Mouse (Mus musculus): ENCODE data around the gene Sbno2.

The Sbno2 gene

GRCm38 (mm10) chr10:80087483-80087882 is 17.9 kb downstream of the Sbno2 start:
- no peak for DNase-seq

GRCm38 (mm10) chr10:80086847-80087246 is 18.5 kb downstream of the Sbno2 start:
- peak; percentile 66 to 76 for DNase-seq

DNA sequence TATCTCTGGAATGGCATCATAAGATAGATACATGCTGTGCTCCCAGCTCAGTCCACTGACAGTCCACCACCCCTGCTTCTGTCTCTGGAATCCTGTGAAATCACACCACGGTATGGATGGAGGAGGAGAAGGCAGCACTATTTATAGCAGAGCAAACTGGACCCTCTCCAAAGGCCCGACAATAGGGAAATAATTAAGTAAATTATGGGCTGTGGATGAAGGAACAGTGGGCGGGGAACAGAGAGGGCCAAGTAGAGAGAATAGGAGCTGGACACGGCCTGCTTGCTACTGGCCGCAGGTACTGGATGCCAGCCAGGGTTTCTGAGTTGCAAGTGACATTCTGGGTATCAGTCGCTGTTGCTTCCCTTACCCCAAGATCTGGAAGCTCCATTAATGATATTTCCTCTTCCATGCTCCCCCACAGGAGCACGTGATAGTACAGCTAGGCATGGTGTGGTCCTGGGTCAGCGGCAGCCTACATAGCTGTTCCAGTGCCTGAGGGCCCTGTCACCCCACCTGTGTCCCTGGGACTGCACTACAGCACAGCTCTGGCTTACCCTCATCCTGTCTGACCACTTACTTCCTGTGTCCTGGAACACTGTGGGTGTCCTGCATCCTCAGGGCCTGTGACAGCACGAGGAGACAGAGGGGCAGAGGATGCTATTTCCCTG is 20.4 kb downstream of the Sbno2 start:
- DNase-seq = peak; percentile 73 to 83

DNA sequence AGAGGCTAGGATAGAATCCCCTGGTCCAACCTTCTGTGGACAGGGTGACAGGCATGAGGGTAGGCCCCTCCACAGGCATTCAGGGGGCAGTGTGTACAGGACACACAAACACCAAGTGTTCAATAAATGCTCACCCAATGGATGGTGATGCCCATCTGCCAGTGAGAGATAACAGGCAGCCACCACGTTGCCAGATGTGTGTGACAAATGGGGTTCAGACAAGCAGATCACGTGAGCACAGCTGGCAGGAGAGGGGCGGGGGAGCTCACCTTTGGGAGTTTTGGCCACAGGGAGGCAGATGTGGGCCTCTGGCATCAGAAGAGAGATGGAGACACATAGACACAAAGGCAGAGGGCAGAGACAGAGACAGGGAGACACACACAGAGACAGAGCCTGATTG is 24.3 kb downstream of the Sbno2 start:
- no peak for DNase-seq

GRCm38 (mm10) chr10:80080396-80081070 is 24.8 kb downstream of the Sbno2 start:
- DNase-seq = no peak

GRCm38 (mm10) chr10:80078366-80078765 is 27.0 kb downstream of the Sbno2 start:
- DNase-seq = no peak

GRCm38 (mm10) chr10:80077312-80077711 is 28.1 kb downstream of the Sbno2 start:
- DNase-seq = no peak

- no peak for DNase-seq
These were observed 29.0 kb downstream of the Sbno2 start for GRCm38 (mm10) chr10:80076386-80076785.

GRCm38 (mm10) chr10:80075924-80076323 is 29.4 kb downstream of the Sbno2 start:
- DNase-seq = no peak

DNA sequence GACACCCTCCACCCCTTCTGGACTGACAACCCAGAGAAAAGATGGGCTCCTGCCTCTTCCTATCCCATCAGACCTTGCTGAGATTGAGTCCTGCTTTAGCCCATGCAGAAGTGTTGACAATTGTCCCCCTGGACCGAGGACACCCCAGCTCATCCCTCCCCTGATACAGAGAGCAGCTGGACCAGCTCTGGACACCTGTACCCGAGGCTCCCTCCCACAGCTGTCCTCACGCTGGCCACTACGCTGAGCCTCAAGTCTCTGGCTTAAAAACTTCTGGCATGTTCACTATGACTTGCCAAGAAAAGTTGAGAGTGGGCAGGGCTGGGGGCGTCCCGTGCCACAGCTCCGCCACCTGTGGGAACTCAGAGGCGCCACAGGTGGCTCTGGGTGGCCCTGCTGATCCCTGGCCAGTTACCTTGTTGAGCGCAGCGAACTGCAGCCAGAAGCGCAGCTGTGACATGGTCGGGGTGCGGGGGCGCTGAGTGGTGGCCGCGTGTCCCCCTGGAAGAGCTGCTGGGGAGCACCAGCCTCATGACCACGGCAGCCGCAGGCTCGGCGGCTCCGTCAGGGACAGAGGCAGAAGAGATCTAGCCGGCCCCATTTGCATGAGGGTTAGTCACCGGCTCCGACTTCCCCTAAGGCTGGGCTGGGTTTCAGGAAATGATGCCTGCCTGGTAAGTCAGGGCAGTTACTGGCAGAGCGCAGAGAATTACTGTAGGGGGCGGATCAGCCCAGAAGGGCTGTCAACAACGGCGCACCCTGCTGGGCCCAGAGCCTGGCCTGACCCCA is 30.4 kb downstream of the Sbno2 start:
- DNase-seq = peak; percentile 87 to 90

GRCm38 (mm10) chr10:80072623-80073489 is 32.5 kb downstream of the Sbno2 start:
- DNase-seq = no peak

DNA sequence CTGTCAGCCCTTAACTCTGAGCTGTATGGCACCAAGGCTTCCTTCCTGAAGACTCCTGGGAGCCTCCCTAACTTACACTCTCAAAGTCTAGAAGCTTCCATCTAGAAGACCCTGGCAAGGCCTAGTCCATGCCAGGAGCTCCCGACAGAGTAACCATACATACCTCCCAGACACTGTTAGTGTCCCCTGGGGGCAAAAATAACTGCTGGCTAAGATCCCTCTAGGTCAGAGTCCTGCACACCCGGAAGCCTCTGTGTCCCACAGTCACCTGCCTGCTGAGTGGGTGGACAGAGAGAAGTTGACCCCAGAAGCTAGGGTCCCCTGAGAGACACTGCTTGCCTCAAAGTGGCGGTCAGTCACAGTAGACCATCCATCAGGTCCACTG is 33.9 kb downstream of the Sbno2 start:
- no peak for DNase-seq

GRCm38 (mm10) chr10:80070837-80071515 is 34.4 kb downstream of the Sbno2 start:
- peak; percentile 88 to 93 for DNase-seq

- no peak for DNase-seq
These were observed 35.4 kb downstream of the Sbno2 start for GRCm38 (mm10) chr10:80069948-80070450.

GRCm38 (mm10) chr10:80069251-80069650 is 36.1 kb downstream of the Sbno2 start:
- no peak for DNase-seq

DNA sequence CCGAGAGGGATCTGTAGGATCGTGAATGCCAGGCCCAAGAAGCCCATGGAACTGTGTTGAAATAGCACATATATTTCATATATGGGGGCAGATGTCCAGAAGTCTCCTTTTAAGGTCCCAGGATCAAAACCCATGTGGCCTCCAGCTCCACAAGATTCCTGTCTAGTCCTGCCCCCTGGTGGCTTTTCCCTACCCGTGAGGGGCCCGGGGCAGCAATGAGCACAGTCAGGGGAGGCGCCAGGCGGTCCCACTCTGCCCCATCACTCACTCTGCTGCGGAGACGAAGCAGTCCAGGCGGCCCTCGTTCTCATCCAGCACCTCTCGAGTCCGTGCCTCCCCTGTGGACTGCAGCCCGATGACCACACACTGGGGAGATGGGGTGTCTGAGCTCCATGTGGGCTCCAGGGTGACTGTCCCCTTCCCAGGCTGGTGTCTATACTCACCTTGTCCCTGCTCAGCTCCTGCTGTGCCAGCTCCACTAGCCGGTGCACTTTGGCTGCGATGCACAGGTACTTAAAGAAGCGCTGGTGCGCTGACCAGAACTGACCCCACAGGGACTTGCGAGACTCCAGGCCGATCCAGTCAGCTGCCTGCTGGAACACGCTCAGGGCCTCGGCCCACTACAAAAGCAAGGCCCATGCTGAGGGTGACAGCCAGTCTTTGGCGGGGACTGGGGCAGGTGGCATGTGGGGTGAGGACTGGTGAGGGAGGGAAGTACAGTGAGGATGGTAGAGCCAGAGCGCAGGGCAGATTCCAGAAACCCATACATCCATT is 41.3 kb downstream of the Sbno2 start:
- no peak for DNase-seq

DNA sequence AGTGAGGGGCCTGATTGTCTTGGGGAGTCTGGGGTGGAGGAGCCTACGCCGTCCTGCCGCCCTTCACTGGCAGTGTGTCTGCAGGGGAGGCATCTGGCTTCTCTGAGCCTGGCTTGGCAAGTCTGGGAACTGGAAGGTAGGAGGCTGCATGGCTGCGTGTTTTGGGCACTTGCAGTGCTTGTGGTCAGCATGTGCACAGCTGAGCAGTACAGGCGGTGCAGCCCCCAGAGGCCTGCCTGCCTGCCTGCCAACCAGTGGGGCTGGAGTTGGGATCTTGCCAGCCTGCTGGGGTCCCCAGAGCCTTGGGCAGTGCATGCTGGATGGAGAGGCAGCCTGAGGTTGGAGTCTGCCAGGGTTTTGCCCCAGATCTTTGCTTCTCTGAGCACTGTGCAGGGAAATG is 42.3 kb downstream of the Sbno2 start:
- no peak for DNase-seq

GRCm38 (mm10) chr10:80057683-80058326 is 47.6 kb downstream of the Sbno2 start:
- DNase-seq = peak in 1 of 2 experiments; percentile 38

DNA sequence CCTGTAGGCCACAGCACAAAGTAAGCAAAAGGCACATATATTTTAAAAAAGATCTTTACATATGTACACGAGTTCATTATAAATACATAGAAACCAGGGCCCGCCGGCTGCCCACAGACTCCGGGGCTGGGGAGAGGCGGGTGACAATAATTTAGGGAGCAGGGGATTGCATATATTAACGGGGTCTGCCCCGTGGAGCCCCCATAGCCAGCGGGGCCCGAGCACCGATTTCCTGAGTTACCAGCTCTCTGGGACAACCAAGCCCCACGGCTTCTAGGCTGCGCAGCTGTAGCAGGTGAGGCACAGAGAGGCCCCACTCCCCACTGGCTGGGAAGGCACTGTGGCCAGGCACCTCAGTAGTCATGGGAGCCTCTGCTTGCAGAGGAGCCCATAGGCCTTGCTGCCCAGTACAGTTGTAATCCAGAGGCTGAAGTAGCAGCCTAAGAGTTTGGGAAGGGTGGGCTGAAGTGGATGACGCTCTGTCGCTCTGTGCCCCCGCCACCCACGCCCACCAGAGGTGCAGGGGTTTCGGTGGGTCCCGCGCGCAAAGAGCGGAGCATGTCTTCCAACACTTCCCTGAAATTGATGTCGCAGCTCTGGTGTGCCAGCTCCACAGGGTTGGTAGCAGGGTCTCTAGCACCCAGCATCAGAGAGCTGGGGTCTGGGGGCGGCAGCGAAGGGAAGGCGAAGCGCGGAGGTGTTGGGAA is 48.2 kb downstream of the Sbno2 start:
- no peak for DNase-seq

DNA sequence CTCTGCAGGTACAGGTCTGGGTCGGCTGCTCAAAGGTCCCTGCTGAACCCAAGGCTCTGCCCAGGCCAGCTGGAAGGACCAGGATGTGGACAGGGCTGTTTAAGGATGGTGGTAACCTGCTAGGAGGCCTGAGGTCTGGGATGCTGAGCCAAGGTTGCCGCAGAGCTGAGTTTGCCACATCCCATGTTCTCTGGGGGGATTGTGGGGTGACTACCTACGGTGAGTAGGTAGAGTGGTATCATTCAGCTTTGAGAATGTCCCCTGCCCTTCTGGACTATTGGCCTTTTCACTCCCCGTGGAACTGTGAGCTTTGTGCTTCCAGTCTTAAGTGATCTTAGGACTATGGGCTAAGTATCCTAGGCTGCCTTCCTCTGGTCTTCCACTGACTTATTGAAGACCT is 48.9 kb downstream of the Sbno2 start:
- no peak for DNase-seq
